Mouse (Mus musculus) induced T-regulatory cell, adult 2 months (primary cell): ENCODE data around the gene Ropn1.
"Not testable (repeated sequence)": the region's sequence is repeated elsewhere in the genome, so short reads cannot be mapped to it uniquely, and the experiment has no call there.

Experiments
- DNase-seq: peaks from one replicate; pipeline ENCODE4 v3.0.0-alpha.2; 2012; ENCODE audit warnings: low read depth

The Ropn1 gene

DNA sequence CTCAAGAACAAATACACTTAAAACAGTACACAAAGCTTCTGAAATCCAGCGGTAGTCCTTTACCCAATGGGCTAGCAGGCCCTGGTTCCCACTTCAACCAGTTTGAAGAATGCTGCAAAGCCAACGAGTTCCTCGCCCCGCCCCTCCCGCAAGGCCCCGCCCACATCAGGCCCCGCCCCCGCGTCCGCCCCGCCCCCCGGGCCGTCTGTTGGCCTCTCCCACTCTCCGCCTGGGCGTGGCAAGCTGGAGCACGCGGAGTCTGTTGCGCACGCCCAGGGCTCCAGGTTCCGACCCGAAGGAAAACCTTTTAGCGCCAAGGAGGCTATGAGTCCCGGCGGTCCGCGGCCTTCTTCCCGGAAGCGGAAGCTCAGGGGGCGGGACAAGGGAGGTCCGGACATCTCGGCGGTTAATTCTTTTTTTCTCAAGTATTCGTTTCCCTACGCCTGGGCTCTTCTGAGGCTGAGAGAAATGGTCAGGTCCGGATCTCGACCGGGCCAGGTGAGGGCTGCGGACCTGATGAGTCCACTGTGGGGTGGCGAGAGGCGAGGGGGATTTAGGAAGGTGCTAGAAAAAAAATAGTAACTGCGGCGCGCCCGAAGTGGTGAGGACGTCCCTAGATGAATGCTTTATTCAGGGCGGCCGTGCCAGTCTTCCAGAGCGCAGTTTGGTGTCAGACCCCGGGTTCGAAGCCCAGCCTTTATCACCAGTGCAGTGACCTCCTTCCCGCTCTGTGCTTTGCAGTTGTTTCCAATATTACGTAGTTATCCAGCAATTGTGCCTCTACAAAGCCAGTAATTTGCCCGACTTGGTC lies 40.8 kb downstream of the Ropn1 start, which contains the start of gene Ccdc14:
Gene Ccdc14, plus strand, starts transcription at position 283 of the 811 bp plus-strand sequence.
- peak; percentile 93 for DNase-seq

- peak; percentile 45 for DNase-seq
Measured at GRCm38 (mm10) chr16:34691156-34691555, 41.4 kb downstream of the Ropn1 start.

DNA sequence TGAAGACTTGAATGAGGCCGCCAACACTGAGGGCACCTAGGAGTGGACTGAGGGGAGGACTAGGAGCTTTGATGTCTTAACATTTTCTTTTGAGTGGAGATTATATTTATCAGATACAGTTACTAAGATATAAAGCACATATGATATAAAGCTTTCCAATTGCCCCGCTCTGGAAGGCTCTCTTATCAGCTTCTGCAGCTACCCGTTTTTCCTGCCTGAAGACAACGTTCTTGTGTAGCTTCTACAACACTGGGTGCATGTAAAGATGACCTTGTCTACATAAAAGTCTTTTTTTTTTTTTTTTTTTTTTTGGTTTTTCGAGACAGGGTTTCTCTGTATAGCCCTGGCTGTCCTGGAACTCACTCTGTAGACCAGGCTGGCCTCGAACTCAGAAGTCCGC lies 44.8 kb downstream of the Ropn1 start:
- no peak for DNase-seq

GRCm38 (mm10) chr16:34698721-34699120 lies 49.0 kb downstream of the Ropn1 start:
- DNase-seq = not testable (repeated sequence)

DNA sequence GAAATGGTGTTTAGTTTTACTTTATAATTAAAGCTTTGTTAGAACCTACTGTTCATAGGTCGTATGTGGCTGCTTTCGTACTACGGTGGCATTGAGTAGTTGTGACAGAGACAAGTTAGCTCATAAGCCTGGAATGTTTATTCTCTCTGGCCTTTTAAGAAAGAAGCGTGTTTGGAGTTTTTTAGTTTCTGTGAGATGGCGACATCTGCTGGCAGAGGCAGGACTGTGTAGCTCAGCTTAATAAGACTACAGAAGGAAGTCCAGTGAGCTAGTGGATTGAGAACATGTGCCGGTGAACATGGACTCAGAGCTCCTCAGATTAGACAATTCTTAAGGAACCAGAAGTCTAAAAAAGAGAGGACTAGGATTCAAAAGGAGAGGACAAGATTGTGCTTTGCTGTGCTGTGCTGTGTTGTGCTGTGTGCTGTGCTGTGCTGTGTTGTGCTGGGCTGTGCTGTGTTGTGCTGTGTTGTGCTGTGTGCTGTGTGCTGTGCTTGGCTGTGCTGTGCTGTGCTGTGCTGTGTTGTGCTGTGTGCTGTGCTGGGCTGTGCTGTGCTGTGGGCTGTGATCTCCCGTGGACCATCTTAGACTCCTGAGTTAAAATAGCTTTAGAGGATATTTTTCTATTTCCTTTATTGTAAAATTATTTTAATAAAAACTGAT lies 50.6 kb downstream of the Ropn1 start:
- DNase-seq = peak; percentile 80

GRCm38 (mm10) chr16:34700828-34701216 lies 51.1 kb downstream of the Ropn1 start:
- no peak for DNase-seq

- no peak for DNase-seq
Measured at GRCm38 (mm10) chr16:34706019-34706418, 56.3 kb downstream of the Ropn1 start.

GRCm38 (mm10) chr16:34706487-34706946 lies 56.8 kb downstream of the Ropn1 start:
- no peak for DNase-seq

DNA sequence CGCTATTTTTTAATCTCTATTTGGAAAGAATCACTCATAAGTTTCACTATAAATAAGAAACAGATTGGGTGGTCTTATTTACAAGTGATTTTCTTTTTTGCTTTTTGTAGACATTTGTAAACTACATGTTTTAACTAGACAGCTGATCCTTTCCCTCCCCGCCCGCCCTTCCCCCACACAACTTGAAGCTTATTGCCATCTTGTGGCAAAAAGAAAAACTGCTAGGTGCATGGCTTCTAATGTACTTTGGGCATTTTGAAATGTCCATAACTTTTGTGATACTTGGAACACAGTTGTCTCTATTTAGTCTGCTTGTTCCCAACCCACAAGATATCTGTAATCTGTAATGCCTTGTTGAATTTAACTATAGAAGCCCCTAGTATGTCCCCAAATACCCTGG lies 61.8 kb downstream of the Ropn1 start:
- DNase-seq = peak; percentile 38

- DNase-seq = no peak
Measured at GRCm38 (mm10) chr16:34725156-34725555, 75.4 kb downstream of the Ropn1 start.
